Mouse (Mus musculus): Measurements from ENCODE around the gene Ssbp3.

Gene Ssbp3

GRCm38 (mm10) chr4:106983908-106984515, 73.5 kb downstream of the Ssbp3 start:
- in situ Hi-C loops (cut with MboI, MseI) = loop anchor here (10.0 kb wide), 2 partner anchors 149 to 419 kb away; partner anchors contain the start of gene Dhcr24

GRCm38 (mm10) chr4:106985289-106985688, 74.8 kb downstream of the Ssbp3 start:
- in situ Hi-C loops (cut with MboI, MseI) = loop anchor here (10.0 kb wide), 2 partner anchors 150 to 420 kb away; partner anchors contain the start of gene Dhcr24

GRCm38 (mm10) chr4:106985899-106986832, 75.7 kb downstream of the Ssbp3 start:
- in situ Hi-C loops (cut with MboI, MseI) = loop anchor here (10.0 kb wide), 2 partner anchors 151 to 421 kb away; partner anchors contain the start of gene Dhcr24

- in situ Hi-C loops (cut with MboI, MseI) = loop anchor here (10.0 kb wide), 2 partner anchors 153 to 423 kb away; partner anchors contain the start of gene Dhcr24
Measured at GRCm38 (mm10) chr4:106987725-106988364, 77.3 kb downstream of the Ssbp3 start.

GRCm38 (mm10) chr4:106988886-106989225, 78.4 kb downstream of the Ssbp3 start:
- in situ Hi-C loops (cut with MboI, MseI) = loop anchor here (10.0 kb wide), 2 partner anchors 154 to 424 kb away; partner anchors contain the start of gene Dhcr24

GRCm38 (mm10) chr4:106989226-106989983, 78.9 kb downstream of the Ssbp3 start:
- in situ Hi-C loops (cut with MboI, MseI) = loop anchor here (10.0 kb wide), 2 partner anchors 155 to 425 kb away; partner anchors contain the start of gene Dhcr24

- in situ Hi-C loops (cut with MboI, MseI) = no loop called here
Measured at GRCm38 (mm10) chr4:106993053-106993452, 82.6 kb downstream of the Ssbp3 start.

- in situ Hi-C loops (cut with MboI, MseI) = no loop called here
Measured at GRCm38 (mm10) chr4:106994252-106994651, 83.8 kb downstream of the Ssbp3 start.

- in situ Hi-C loops (cut with MboI, MseI) = no loop called here
Measured at GRCm38 (mm10) chr4:106995069-106995468, 84.6 kb downstream of the Ssbp3 start.

- in situ Hi-C loops (cut with MboI, MseI) = no loop called here
Measured at GRCm38 (mm10) chr4:106995513-106995912, 85.0 kb downstream of the Ssbp3 start.

- in situ Hi-C loops (cut with MboI, MseI) = no loop called here
Measured at GRCm38 (mm10) chr4:106996305-106997076, 86.0 kb downstream of the Ssbp3 start.

GRCm38 (mm10) chr4:107001259-107001810, 90.8 kb downstream of the Ssbp3 start:
- in situ Hi-C loops (cut with MboI, MseI) = no loop called here

GRCm38 (mm10) chr4:107001916-107002488, 91.5 kb downstream of the Ssbp3 start:
- in situ Hi-C loops (cut with MboI, MseI) = no loop called here

- in situ Hi-C loops (cut with MboI, MseI) = no loop called here
Measured at GRCm38 (mm10) chr4:107002517-107003165, 92.1 kb downstream of the Ssbp3 start.

- in situ Hi-C loops (cut with MboI, MseI) = no loop called here
Measured at GRCm38 (mm10) chr4:107003199-107003598, 92.7 kb downstream of the Ssbp3 start.

- in situ Hi-C loops (cut with MboI, MseI) = no loop called here
Measured at GRCm38 (mm10) chr4:107003786-107004185, 93.3 kb downstream of the Ssbp3 start.

GRCm38 (mm10) chr4:107004346-107004745, 93.8 kb downstream of the Ssbp3 start:
- in situ Hi-C loops (cut with MboI, MseI) = no loop called here

GRCm38 (mm10) chr4:107005166-107005565, 94.7 kb downstream of the Ssbp3 start:
- in situ Hi-C loops (cut with MboI, MseI) = no loop called here

- in situ Hi-C loops (cut with MboI, MseI) = no loop called here
Measured at GRCm38 (mm10) chr4:107006229-107006628, 95.7 kb downstream of the Ssbp3 start.
